Mouse (Mus musculus) thymus, adult 18-20 months (tissue): ENCODE results near the gene AB124611.
"Not testable (repeated sequence)": the region's sequence is repeated elsewhere in the genome, so short reads cannot be mapped to it uniquely, and the experiment has no call there.

Experiments
- DNase-seq, 2 experiments: peaks; one replicate each; pipeline ENCODE4 v3.0.0; 2022; ENCODE audit warnings: mixed read lengths in 2 of 2

AB124611 gene

GRCm38 (mm10) chr9:21525937-21526633, at the start of gene AB124611:
Gene AB124611, plus strand, starts transcription at chr9:21526176.
- DNase-seq: peak; percentile 26 to 41

- DNase-seq: no peak
These were observed 48.3 kb upstream of the AB124611 start for GRCm38 (mm10) chr9:21477707-21478106.

DNA sequence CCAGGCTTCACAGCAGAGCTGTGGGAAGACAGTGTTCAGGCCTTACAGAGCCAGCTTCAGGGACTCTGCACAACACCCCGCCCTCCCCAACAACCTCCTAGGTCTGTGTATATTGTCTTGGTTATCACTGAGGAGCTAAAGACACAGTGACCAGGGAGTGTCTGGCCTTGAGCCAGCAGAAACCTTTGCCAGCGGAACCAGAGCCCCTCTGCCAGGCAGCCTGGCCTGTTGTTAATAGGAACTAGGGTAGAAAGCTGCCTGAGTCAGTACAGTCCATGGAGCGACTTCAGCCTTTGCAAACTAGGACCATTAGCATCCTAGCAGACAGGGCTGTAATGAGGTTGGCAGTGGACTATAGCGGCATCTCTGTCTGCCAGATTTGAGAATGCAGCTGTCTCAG, 41.9 kb upstream of the AB124611 start:
- DNase-seq: no peak

DNA sequence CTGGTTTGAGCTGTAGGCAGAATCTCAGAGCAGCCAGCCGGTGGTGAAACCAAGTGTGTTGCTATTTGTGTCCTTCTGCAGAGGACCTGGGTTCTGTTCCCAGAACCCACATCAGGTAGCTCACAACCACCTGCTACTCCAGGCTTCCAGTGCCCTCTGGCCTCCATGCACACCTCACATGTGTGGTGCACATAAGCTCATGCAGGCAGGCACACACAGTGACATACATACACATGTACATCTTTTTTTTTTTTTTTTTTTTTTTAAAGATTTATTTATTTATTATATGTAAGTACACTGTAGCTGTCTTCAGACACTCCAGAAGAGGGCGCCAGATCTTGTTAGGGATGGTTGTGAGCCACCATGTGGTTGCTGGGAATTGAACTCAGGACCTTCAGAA, 37.7 kb upstream of the AB124611 start:
- DNase-seq: not testable (repeated sequence)

GRCm38 (mm10) chr9:21490696-21491095, 35.3 kb upstream of the AB124611 start:
- DNase-seq: no peak

- no peak for DNase-seq
These were observed 32.1 kb upstream of the AB124611 start for GRCm38 (mm10) chr9:21493907-21494306.

DNA sequence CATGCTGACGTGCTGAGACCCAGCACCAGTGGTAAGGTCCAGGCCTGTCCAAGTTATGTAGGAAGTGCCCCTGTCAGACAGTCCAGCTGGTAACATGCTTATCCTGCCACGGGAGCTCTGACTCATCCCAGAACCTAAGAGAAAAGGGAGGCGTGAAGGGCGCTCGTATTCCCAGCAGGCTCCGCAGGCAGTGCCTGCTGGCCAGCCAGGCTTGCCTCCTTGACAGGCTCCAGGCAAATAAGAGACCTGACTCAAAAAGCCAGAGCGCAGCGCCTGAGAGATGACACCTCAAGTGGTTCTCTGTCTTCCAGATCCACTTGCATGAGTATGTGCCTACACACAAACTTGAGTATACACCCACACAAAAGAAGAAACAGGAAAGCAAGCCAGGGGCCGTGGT, 31.2 kb upstream of the AB124611 start:
- no peak for DNase-seq

DNA sequence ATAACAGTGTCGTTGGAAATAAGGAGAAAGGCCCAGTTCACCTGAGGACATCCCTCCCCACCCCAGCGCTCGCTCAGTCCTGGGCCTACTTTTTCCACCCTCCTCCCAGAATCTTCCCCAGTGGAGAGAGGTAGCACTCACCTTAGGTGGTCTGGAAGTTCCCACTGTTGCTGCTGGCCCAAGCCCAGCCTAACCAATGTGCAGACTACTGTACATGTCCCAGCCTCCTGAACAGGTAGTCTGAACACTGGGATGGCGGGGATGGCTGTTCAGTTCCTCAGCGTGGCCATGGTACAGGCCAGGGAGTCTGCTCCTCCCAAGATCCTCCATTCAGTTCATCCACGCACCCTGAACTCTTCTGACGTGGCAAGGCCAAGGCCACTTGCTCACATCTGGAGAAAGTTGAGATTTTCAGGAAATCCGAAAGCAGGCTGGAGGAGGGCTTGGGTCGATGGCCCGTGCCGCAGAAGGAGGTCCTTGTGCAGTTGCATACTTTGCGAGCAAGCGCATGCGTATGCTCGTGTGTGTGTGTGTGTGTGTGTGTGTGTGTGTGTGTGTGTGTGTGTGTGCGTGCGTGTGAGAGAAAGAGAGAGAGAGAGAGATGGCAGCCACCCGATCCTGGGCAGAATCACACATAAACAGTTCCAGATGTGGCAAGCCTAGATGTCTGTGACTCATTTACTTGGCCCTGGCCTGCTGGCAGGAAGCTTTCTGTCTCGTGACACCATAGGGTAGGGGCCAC, 29.5 kb upstream of the AB124611 start:
- DNase-seq: no peak

GRCm38 (mm10) chr9:21497050-21497542, 28.9 kb upstream of the AB124611 start:
- DNase-seq: no peak

- no peak for DNase-seq
These were observed 28.3 kb upstream of the AB124611 start for GRCm38 (mm10) chr9:21497664-21498063.

- DNase-seq: no peak
These were observed 27.6 kb upstream of the AB124611 start for GRCm38 (mm10) chr9:21498284-21498902.

GRCm38 (mm10) chr9:21503352-21503751, 22.6 kb upstream of the AB124611 start:
- no peak for DNase-seq

- no peak for DNase-seq
These were observed 20.2 kb upstream of the AB124611 start for GRCm38 (mm10) chr9:21505767-21506166.

- no peak for DNase-seq
These were observed 18.1 kb upstream of the AB124611 start for GRCm38 (mm10) chr9:21507753-21508430.

GRCm38 (mm10) chr9:21508871-21509404, 17.0 kb upstream of the AB124611 start:
- DNase-seq: no peak

GRCm38 (mm10) chr9:21509772-21510688, 15.9 kb upstream of the AB124611 start, which contains the start of gene Tmed1:
Gene Tmed1, minus strand, starts transcription at chr9:21510252.
- DNase-seq: peak; percentile 67 to 76

DNA sequence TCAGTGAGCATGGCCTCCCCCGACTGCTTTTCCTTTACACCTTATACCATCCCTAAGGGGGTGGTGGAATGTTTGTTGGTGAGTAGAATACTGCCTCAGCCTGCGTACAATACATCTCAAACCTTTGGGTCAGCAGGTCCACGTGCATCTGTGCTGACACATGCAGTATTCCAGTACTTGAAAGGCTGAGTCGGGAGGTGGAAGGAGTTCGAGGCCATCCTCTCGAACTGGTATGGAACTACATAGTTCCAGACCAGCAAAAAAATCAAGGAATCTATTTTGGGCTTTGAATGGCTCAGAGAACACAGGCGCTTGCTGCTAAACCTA, 15.3 kb upstream of the AB124611 start:
- no peak for DNase-seq

DNA sequence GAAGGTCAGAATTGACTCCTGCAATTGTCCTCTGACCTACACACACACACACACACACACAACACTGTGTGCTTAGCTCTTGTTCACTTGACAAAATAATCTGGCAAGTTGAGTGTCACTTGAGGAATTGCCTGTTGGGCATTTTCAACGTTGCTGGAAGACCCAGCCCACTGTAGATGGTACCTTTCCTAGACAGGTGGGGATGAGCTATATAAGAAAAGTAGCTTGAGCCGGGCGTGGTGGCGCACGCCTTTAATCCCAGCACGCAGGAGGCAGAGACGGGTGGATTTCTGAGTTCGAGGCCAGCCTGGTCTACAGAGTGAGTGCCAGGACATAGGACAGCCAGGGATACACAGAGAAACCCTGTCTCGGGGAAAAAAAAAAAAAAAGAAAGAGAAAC, 14.9 kb upstream of the AB124611 start:
- DNase-seq: no peak

GRCm38 (mm10) chr9:21513466-21513865, 12.5 kb upstream of the AB124611 start:
- no peak for DNase-seq

DNA sequence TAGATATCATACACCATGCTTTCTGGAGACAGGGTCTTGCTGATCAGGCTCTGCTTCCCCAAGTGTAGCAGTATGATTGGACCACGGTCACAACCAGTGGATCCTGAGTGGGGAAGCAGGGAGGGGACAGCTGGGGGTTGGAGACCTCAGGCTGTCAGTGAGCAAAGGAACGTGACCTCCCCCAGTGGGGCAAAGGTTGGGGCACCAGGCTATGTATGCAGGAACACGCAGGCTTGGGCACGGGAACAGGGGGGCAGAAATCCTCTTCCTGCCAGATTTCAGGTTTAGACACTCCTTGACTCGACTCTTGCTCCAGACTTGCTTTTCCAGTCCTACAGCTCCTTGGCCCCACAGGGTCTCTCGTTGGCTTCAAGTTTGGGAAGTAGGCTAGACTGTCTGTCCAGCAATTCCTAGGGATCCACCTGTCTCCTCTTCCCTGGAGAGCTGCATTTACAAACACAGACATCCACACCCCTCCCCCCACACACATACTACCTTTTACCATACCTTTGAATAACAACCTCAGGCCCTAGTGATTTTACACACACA, 8.0 kb upstream of the AB124611 start:
- no peak for DNase-seq

- DNase-seq: not testable (repeated sequence)
These were observed 7.3 kb upstream of the AB124611 start for GRCm38 (mm10) chr9:21518690-21519089.
